Mouse (Mus musculus): ENCODE measurements around the gene Gba2. TPM values are rescaled to one million over a fixed set of nuclear protein-coding genes. Genes with fewer than 3 reads are reported as not detected.

Gene Gba2
- polyA plus RNA-seq (2015; fragmentation: Nextera tagmentation; extraction: Ambion mirVana) = 25.8 and 26.3 TPM in 2 replicates

- H3K4me2 ChIP-seq (replicated peaks; ENCODE audit: low read depth, low read length) = peak within 1 kb of the TSS; percentile 95
- peak within 1 kb of the TSS; percentile 92 for H3K4me3 ChIP-seq (ENCODE audit: low read length)
- H3K9ac ChIP-seq (replicated peaks; ENCODE audit: low read length) = peak within 1 kb of the TSS; percentile 86
- H3K9me3 ChIP-seq (ENCODE audit: low read length) = no peaks in the 10 kb centered on the region
- peak; percentile 97 for ATAC-seq (ENCODE audit: low FRiP score, low TSS enrichment)
- peaks cover 34% of the 10 kb centered on the region for H3K4me1 ChIP-seq (ENCODE audit: insufficient read depth, low read length)
- peak within 1 kb of the TSS; percentile 93 for H3K27ac ChIP-seq (ENCODE audit: low read length)
- H3K27me3 ChIP-seq (ENCODE audit: insufficient read depth, low read length) = no peaks in the 10 kb centered on the region
- H3K36me3 ChIP-seq (ENCODE audit: insufficient read depth, low read length) = peaks cover 34% of the 10 kb centered on the region
- under 1% methylated on average over 66 of the region's 76 CpGs for WGBS
Measured at GRCm38 (mm10) chr4:43578376-43579204, at the start of gene Gba2, which contains the start of gene Rgp1. Gene Gba2 (minus strand): TSS chr4:43578873. Gene Rgp1 (plus strand): TSS chr4:43578715.

- H3K9ac ChIP-seq (replicated peaks; ENCODE audit: low read length) = no peak overlapping the region
- H3K4me3 ChIP-seq (ENCODE audit: low read length) = no peak overlapping the region
- peaks cover 8% of the 10 kb centered on the region for H3K9me3 ChIP-seq (ENCODE audit: low read length)
- no peaks in the 10 kb centered on the region for H3K36me3 ChIP-seq (ENCODE audit: insufficient read depth, low read length)
- H3K27ac ChIP-seq (ENCODE audit: low read length) = no peak overlapping the region
- WGBS = 64% methylated on average over 4 of the region's 4 CpGs
- H3K27me3 ChIP-seq (ENCODE audit: insufficient read depth, low read length) = no peaks in the 10 kb centered on the region
- ATAC-seq (ENCODE audit: low FRiP score, low TSS enrichment) = no peak
- H3K4me2 ChIP-seq (replicated peaks; ENCODE audit: low read depth, low read length) = no peak overlapping the region
- H3K4me1 ChIP-seq (ENCODE audit: insufficient read depth, low read length) = no peaks in the 10 kb centered on the region
Measured at GRCm38 (mm10) chr4:43620146-43620778, 41.6 kb upstream of the Gba2 start.

GRCm38 (mm10) chr4:43613060-43613730 lies 34.5 kb upstream of the Gba2 start:
- no peak overlapping the region for H3K9ac ChIP-seq (replicated peaks; ENCODE audit: low read length)

GRCm38 (mm10) chr4:43612534-43612933 lies 33.9 kb upstream of the Gba2 start:
- Histone ChIP-seq H3K27ac (ENCODE audit: low read length) (no peak overlapping the region), H3K27me3 (ENCODE audit: insufficient read depth, low read length) (no peaks in the 10 kb centered on the region), H3K4me1 (ENCODE audit: insufficient read depth, low read length) (no peaks in the 10 kb centered on the region), H3K36me3 (ENCODE audit: insufficient read depth, low read length) (no peaks in the 10 kb centered on the region), H3K9ac (replicated peaks; ENCODE audit: low read length) (no peak overlapping the region), H3K4me2 (replicated peaks; ENCODE audit: low read depth, low read length) (no peak overlapping the region), H3K9me3 (ENCODE audit: low read length) (no peaks in the 10 kb centered on the region), H3K4me3 (ENCODE audit: low read length) (no peak overlapping the region)
- WGBS = 72% methylated on average over 10 of the region's 10 CpGs
- no peak for ATAC-seq (ENCODE audit: low FRiP score, low TSS enrichment)

More at GRCm38 (mm10) chr4:43613060-43613730, 34.5 kb upstream of the Gba2 start:
- Histone ChIP-seq H3K36me3 (ENCODE audit: insufficient read depth, low read length) (no peaks in the 10 kb centered on the region), H3K9me3 (ENCODE audit: low read length) (no peaks in the 10 kb centered on the region), H3K4me1 (ENCODE audit: insufficient read depth, low read length) (no peaks in the 10 kb centered on the region), H3K4me3 (ENCODE audit: low read length) (no peak overlapping the region), H3K27ac (ENCODE audit: low read length) (no peak overlapping the region), H3K27me3 (ENCODE audit: insufficient read depth, low read length) (no peaks in the 10 kb centered on the region), H3K4me2 (replicated peaks; ENCODE audit: low read depth, low read length) (no peak overlapping the region)
- no peak for ATAC-seq (ENCODE audit: low FRiP score, low TSS enrichment)
- 64% methylated on average over 3 of the region's 3 CpGs for WGBS

GRCm38 (mm10) chr4:43604751-43605685 lies 26.3 kb upstream of the Gba2 start:
- no peak for ATAC-seq (ENCODE audit: low FRiP score, low TSS enrichment)
- H3K27me3 ChIP-seq (ENCODE audit: insufficient read depth, low read length) = no peaks in the 10 kb centered on the region
- H3K4me2 ChIP-seq (replicated peaks; ENCODE audit: low read depth, low read length) = no peak overlapping the region
- no peak overlapping the region for H3K27ac ChIP-seq (ENCODE audit: low read length)
- H3K36me3 ChIP-seq (ENCODE audit: insufficient read depth, low read length) = no peaks in the 10 kb centered on the region
- WGBS = 66% methylated on average over 9 of the region's 9 CpGs
- H3K9ac ChIP-seq (replicated peaks; ENCODE audit: low read length) = no peak overlapping the region
- no peaks in the 10 kb centered on the region for H3K9me3 ChIP-seq (ENCODE audit: low read length)
- no peak overlapping the region for H3K4me3 ChIP-seq (ENCODE audit: low read length)
- no peaks in the 10 kb centered on the region for H3K4me1 ChIP-seq (ENCODE audit: insufficient read depth, low read length)

- ATAC-seq (ENCODE audit: low FRiP score, low TSS enrichment) = no peak
- H3K36me3 ChIP-seq (ENCODE audit: insufficient read depth, low read length) = no peaks in the 10 kb centered on the region
- no peaks in the 10 kb centered on the region for H3K4me1 ChIP-seq (ENCODE audit: insufficient read depth, low read length)
- H3K27ac ChIP-seq (ENCODE audit: low read length) = no peak overlapping the region
- H3K27me3 ChIP-seq (ENCODE audit: insufficient read depth, low read length) = no peaks in the 10 kb centered on the region
- H3K4me2 ChIP-seq (replicated peaks; ENCODE audit: low read depth, low read length) = no peak overlapping the region
- H3K4me3 ChIP-seq (ENCODE audit: low read length) = no peak overlapping the region
- 75% methylated on average over 3 of the region's 3 CpGs for WGBS
- H3K9ac ChIP-seq (replicated peaks; ENCODE audit: low read length) = no peak overlapping the region
- no peaks in the 10 kb centered on the region for H3K9me3 ChIP-seq (ENCODE audit: low read length)
Measured at GRCm38 (mm10) chr4:43604099-43604498, 25.4 kb upstream of the Gba2 start.

- 77% methylated on average over 9 of the region's 9 CpGs for WGBS
- ATAC-seq (ENCODE audit: low FRiP score, low TSS enrichment) = no peak
- Histone ChIP-seq H3K4me3 (ENCODE audit: low read length) (no peak overlapping the region), H3K4me2 (replicated peaks; ENCODE audit: low read depth, low read length) (no peak overlapping the region), H3K27ac (ENCODE audit: low read length) (no peak overlapping the region), H3K9ac (replicated peaks; ENCODE audit: low read length) (no peak overlapping the region), H3K36me3 (ENCODE audit: insufficient read depth, low read length) (no peaks in the 10 kb centered on the region), H3K4me1 (ENCODE audit: insufficient read depth, low read length) (no peaks in the 10 kb centered on the region), H3K9me3 (ENCODE audit: low read length) (no peaks in the 10 kb centered on the region), H3K27me3 (ENCODE audit: insufficient read depth, low read length) (no peaks in the 10 kb centered on the region)
Measured at GRCm38 (mm10) chr4:43600195-43600934, 21.7 kb upstream of the Gba2 start.

- Histone ChIP-seq H3K9ac (replicated peaks; ENCODE audit: low read length) (no peak overlapping the region), H3K4me2 (replicated peaks; ENCODE audit: low read depth, low read length) (no peak overlapping the region), H3K27ac (ENCODE audit: low read length) (no peak overlapping the region), H3K4me1 (ENCODE audit: insufficient read depth, low read length) (no peaks in the 10 kb centered on the region), H3K36me3 (ENCODE audit: insufficient read depth, low read length) (no peaks in the 10 kb centered on the region), H3K9me3 (ENCODE audit: low read length) (no peaks in the 10 kb centered on the region), H3K4me3 (ENCODE audit: low read length) (no peak overlapping the region), H3K27me3 (ENCODE audit: insufficient read depth, low read length) (no peaks in the 10 kb centered on the region)
- ATAC-seq (ENCODE audit: low FRiP score, low TSS enrichment) = no peak
- WGBS = 84% methylated on average over 7 of the region's 7 CpGs
Measured at GRCm38 (mm10) chr4:43598650-43599380, 20.1 kb upstream of the Gba2 start.
